Mouse (Mus musculus): Measurements from ENCODE around the gene Klrb1f.
"Not testable (repeated sequence)": the region's sequence is repeated elsewhere in the genome, so short reads cannot be mapped to it uniquely, and the experiment has no call there.

The Klrb1f gene

DNA sequence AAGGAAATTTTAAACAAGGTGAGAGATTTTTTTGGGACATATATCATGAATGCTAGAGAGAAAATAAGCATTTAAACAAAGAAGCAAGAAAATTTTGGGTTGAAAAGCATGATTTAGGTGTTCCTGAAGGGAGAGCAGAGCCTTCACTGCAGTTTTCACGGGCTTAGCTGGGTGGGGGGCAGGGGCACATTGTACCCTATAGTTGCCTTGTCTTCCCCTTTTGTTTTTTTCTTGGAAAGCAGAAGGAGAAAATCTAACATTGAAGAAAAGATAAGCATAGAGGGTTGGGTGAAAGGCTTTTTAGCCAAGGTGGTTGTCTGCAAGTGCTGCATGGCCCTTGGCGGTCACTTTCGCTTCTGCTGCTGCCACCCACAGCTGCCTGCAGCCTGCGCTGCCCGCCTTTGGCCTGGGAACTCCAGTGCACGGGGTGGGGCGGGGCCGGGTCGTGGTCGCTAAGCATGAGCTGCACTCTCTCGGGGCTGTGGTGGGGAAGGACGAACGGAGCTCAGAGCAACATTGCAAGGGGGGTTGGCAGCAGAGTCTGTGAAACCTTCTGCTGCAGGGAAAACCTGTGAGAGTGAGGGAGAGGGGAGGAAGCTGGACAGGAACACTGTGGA, 3.3 kb downstream of the Klrb1f start:
- DNase-seq (ENCODE audit: low read depth, low spot score): no peak

DNA sequence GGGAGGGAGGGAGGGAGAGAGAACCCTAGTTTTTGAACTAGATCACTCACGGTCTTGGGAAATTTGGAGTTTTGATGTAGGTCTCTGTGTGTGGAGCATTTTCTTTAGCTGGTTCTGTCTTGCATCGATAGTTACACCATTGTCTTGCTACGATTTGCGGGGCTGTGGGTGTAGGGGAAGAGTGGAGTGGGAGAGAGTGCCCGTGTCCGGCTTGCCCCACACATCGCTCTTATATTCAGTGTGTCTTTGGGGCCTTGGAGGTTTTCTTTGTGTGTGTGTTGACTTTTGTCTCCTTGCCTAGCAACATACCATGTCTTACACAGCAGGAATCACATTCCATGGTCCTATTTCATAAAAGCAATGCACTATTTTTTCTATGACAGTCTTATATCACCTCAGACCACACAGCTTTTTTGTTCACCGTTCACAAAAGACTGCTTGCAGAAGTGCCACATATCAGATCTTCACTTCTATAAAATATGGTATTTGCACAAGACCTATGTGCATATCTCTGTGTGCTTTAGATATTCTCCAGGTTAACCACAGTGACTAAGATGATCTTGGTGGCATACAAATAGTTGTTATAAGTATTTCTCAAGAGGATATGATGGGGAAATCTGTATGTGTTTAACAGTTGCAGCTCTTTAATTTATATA, 4.0 kb downstream of the Klrb1f start:
- DNase-seq (ENCODE audit: low read depth, low spot score): no peak

DNA sequence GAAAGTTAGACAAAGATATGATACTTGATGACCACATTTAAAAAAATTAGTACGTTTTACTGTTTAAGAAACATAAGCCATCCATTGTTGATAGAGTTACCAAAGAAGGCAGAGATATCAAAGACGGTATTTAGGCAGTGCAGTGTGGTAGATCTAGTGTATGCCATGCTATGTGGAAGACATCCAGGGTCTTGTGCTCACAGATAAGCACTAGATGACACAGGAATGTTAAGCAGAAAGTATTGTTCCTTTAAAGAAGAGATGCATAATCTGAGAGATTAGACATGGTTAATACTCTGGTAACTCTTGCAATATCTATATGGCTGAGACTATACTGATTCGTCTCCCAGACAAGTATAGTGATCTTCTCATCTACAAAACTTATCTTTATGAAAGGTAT, 5.4 kb downstream of the Klrb1f start:
- no peak for DNase-seq (ENCODE audit: low read depth, low spot score)

DNA sequence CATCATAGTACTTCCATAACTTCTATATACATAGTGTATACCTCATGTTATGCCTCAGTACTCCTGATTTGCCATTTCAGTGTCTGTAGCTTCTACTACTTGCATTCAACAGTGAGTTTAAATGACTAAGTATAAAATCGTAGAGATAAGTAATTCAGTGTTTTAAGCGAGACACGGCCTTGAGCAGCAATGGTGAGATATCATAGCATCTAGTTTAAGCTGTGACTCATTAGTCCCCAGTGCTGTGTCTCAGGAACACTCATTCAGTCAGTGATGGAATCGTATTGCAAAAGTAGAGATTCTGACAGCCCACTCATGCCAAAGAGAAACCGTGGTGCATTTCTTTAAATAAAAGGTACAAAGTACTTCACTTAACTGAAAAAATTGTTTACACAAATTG, 6.0 kb downstream of the Klrb1f start:
- DNase-seq (ENCODE audit: low read depth, low spot score): no peak

DNA sequence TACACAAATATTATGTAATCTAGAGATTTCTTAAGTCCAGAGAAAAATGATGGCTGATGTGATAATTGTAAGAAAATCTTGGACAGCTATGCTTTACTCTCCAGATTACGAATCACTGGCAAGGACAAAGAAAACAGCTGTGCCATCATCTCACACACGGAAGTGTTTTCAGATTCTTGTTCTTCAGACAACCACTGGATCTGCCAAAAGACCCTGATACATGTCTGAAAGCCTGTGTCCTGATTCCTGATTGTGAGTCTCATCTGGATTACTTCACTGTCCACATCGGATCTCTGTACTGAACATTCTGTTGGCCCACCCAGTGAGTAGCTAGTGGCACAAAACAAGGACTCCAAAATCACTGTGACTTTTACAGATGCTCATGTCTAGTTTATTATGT, 10.5 kb downstream of the Klrb1f start:
- DNase-seq (ENCODE audit: low read depth, low spot score): no peak

DNA sequence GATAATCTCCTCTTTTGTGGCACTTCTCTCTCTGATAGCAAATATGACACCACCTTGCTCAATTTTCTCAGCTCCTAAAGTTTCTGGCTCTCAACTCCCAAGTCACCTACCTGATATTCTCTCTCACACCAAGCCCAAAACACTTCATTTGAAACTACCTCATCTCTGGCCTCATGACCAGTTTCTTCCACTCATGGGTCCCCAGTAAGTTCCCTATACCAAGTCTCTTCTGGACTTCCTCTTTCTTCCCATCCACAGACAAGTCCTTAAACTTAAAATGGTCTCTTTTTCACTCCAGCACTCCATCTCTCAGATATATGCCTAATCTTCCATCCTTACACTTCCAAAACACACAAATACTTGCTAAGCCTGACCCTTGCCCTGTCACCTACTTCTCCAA, 12.3 kb downstream of the Klrb1f start:
- no peak for DNase-seq (ENCODE audit: low read depth, low spot score)

DNA sequence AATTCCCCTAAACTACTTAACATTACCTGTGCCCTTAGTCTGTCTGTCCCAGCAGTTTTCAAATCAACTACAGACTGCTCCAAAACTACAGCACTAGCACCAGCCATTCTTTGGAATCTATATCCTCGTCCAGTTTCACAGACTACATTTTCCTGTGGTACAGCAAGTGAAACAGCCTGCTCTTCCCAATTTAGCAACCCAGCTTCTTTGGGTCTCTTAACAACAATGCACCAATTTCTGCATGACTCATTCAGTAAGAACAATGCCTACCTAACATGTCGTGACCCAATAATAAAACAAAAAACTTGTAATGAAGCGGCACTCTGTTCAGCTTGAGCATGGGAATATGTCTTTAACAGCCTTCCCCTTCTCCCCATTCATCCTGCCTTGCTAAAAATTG, 19.7 kb downstream of the Klrb1f start:
- DNase-seq (ENCODE audit: low read depth, low spot score): no peak

DNA sequence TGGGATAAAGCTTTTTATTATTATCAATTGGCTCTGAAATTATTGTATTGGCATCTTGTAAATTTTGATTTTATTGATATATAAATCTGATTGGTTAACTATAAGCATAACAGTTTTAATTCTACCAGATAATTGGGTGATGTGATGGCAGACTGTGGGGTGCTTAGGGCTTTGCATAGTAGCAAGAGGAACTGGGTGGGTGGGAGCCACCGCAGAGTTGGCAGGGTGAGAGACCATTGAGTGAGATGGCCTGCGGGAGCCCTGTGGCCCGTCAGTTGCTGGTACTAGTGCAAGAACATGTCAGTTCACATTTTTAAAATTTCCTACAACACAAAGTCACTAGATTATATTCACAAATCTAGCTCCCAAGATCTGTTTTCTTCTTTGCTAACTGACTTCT, 20.2 kb downstream of the Klrb1f start:
- no peak for DNase-seq (ENCODE audit: low read depth, low spot score)

DNA sequence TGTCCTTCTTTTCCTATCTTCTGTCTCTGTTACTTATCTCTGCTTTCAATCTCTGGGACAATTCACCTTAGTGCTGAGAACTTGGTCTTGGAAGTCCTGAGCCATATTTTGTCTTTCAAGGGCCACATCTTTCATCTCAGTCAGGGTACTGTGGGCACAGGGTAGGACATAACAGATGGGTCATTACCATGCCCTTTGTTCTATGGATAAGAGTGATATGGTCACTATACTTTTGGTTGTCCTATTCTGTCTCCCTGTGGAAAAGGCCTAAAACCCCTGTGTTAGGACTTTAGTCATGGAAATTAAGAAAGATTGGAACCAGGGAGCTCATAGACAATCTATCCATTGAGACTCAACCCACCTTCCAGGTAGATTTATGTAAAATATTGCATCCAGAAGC, 20.8 kb downstream of the Klrb1f start:
- DNase-seq (ENCODE audit: low read depth, low spot score): no peak

DNA sequence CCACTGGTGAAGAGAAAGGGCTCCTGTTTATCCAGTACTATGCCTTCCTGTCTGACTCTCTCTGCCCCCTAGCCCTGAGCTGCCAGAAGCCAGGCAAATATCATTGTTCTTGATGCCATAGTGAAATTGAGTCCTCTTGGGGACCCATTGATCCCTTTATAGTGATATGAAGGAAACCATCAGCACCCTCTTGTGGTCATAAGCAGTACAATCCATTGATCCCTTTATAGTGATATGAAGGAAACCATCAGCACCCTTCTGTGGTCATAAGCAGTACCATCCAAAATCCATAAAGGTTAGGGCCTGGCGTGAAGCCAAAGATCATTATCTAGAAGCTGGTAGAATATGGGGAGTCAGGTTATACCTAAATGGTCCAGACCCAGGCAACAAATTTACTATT, 21.3 kb downstream of the Klrb1f start:
- DNase-seq (ENCODE audit: low read depth, low spot score): no peak

DNA sequence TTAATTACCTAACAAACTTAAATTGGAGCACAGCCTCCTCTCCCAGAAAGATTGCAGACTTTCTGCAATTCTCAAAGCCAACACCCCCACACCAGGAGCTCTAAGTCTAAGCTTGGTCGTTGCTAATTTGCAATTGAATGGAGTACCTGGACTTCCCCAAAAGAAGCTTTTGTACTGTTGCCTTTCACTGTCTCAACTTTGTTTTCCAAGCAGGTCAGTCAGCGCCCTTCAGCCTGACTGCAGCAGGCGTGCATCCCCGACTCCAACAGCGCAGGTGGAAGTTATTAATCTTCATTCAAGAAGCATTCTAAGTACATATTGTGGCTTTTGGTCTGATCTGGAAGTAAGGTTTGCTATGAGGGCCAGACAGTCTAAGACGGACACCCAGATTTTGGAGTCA, 39.4 kb downstream of the Klrb1f start:
- DNase-seq (ENCODE audit: low read depth, low spot score): no peak

DNA sequence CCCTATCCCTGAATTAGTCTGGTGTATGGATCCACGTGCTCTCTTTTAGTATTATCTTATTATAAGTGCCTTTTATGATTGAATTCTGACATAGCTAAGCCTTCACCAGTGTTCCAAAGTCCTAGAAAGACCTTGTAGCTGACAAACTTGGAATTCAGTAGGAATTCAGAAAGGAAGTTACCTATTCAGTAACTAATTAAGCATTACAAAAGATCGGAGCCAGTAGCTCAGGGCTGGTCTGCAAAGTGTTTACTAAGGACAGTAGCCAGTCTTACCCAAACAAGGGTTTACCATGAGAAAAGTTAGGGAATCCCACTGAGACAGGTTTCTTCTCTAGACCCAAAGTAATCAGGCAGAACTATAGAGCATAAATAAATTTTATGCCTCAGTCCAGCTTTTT, 40.3 kb downstream of the Klrb1f start:
- DNase-seq (ENCODE audit: low read depth, low spot score): not testable (repeated sequence)

DNA sequence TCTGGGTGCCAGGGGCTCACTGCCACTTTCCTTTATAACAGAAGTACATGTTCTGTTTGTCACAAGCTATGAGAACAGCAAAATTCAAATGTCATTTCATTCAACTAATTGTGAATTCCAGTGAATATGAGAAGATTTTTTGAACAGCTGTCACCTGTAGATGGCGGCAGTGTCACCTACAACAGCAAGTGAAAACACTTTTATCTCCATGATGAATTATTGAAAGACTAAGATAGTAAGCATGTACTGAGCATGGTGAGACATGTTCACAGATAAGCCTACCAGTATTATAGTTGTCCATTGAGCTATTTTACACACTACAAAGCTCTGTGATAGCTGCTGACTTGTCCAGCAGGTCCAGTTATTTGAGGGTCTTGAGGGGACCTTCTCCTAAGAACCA, 42.5 kb downstream of the Klrb1f start:
- DNase-seq (ENCODE audit: low read depth, low spot score): no peak

DNA sequence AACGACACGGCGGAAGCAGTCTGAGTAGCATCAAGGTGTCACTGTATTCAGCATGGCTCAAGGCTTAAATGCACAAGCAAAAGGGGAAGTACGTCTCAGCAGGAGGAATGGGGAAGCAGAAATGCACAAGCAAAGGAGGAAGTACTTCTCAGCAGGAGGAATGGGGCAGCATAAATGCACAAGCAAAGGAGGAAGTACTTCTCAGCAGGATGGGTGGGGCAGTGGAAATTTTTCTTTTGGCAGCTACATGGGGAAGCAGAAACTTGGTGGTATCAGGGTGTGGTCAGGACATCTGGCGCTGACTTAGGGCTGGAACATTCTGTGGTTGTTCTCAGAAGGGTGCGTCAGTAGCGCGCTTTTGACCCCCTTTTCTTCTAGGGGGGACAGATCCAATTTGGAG, 42.9 kb downstream of the Klrb1f start:
- DNase-seq (ENCODE audit: low read depth, low spot score): not testable (repeated sequence)

DNA sequence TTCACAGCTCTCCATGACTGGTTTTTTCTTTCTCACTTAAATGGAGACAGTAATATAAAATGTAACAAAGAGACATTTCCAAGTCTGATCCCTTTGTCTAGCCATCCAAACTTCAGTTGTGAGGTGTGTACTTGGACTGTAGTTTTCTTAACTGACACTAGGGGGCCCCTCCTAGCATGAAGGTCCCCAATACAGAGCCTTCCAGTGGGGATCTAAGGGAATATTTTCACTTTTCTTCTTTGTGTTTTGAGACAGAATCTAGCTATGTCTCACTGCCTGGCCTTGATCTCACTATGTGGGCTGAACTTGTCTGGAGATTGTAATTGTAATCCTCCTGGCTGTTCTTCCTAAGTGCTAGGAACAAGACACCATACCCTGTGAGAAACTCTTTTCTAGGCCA, 49.5 kb downstream of the Klrb1f start:
- DNase-seq (ENCODE audit: low read depth, low spot score): no peak

DNA sequence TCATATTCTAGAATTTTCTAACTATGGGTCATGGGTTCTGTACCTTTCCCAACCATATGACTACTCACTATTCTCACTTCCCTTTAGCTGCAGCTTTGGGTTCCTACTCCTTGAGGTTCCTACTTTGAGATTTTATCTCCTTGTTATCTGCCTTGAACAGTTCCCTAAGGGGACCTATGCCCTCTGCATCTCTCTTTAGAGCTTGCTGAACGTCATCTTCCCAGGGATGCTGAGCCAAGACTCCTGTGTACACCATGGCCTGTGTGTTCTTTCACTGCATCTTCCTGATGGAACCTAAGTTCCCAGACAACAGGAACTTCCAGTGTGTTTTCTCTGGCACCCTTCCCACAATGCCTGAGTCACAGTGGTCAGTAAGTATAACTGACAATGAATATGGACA, 52.2 kb downstream of the Klrb1f start:
- DNase-seq (ENCODE audit: low read depth, low spot score): no peak

DNA sequence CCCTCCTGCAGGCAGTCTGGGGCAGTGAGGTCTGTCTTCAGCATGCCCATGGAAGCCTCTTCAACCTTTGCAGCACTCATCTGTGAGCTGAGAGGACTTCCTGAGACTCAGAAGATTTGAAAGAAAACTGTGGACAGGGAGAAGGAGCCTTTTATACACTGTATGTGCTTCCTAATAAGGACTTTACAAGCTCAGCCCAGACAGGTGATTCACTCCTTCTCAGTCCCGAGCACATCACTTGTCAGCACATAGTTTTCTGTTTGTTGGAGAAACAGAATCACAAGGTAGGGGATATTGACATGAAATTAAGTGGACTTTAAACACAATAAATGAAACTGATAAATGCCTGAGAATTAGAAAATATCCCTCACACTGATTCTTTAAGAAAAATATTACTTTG, 55.1 kb downstream of the Klrb1f start, which contains the start of gene Clec2e:
TSS of gene Clec2e (minus strand) at position 120 of the 400 bp plus-strand sequence.
- DNase-seq (ENCODE audit: low read depth, low spot score): not testable (repeated sequence)

DNA sequence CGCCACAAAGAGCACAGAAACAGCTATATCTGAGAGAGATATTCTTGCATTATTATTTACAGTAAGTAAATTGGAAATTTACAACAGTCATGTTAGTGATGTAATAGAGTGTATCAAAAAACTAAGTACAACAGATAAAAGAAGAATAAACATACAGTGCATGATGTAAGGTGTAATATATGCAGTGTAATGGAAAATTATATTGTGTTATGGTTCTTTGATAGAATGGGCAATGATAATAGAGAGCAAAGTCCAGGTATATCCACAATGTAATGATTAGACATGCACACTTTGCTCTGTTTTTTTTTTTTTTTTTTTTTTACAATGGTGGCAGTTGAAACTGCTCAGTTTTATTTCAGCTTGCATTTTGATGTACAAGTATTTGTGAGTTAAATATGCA, 55.9 kb downstream of the Klrb1f start:
- no peak for DNase-seq (ENCODE audit: low read depth, low spot score)

DNA sequence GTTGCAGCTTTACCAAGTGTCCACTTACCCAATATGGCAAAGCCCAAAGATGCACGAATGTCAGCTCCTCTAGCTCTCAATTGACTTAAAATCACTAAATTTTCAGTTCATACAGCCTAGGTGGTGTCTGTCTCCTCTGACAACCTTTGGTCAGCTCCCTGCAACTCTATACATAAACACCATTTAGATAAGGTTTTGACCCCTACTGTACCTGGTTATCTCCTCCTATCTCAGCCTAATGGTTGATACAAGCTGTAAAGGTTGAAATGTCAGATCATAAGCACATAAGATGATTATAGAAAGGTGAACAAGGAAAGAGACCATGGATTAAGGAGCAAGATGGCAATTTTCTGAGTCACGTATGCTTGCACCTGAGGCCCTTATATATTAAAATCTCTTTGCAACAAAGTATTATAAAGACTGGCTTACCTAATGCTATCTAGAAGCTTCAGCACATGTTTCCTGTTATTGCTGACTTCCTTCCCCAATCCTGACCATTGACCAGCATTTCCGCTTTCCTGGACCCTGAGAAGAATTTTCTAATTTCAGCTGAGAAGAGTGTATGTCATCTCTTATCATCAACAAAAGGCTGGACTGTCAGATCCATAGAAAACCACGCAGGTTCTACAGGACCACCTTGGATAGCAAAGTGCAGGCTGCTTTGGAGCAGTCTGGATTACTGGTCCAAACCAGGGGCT, 57.3 kb downstream of the Klrb1f start:
- DNase-seq (ENCODE audit: low read depth, low spot score): no peak
